Mouse (Mus musculus) gastrocnemius, adult 2 months (tissue): ENCODE measurements around the gene Mars2. TPM values are rescaled to one million over a fixed set of nuclear protein-coding genes. Genes with fewer than 3 reads are reported as not detected.

ENCODE experiments used
- DNase-seq: peaks from one replicate; pipeline ENCODE4 v3.0.0; 2022
- H3K27ac ChIP-seq: fragments of 200-600 bp; 2 replicates; pipeline ENCODE4 v1.8.1; 2022; ENCODE audit warnings: mild to moderate bottlenecking
- H3K4me3 ChIP-seq: fragments of 200-600 bp; 2 replicates; pipeline ENCODE4 v1.8.1; 2022; ENCODE audit warnings: mild to moderate bottlenecking, moderate library complexity
- CTCF ChIP-seq: fragments of 200-600 bp; IDR thresholded peaks from 2 replicates; pipeline ENCODE4 v1.8.1; 2022; ENCODE audit warnings: antibody characterized with exemption, mild to moderate bottlenecking, moderate library complexity
- intact Hi-C: fragments of 180-260 bp; cut with DNase I; formaldehyde crosslinking; loops from one replicate; pipeline ENCODE4 v1.15.1; 2025
- long read RNA-seq, 2 experiments: library from polyadenylated mRNA; stranded (forward); transcript quantifications; one replicate each; pipeline ENCODE4 v2.0.0; 2021
- total RNA-seq, 2 experiments: library from RNA; stranded (reverse); gene quantifications; 2 replicates each; pipeline ENCODE4 v1.2.3; 2021

Mars2 gene
- 1 to 10 TPM; 2.8 to 3.6 TPM for total RNA-seq
- long read RNA-seq, experiment 1, full-length matches to known transcripts: 11 of 11 reads
- long read RNA-seq, experiment 1, partial matches to known transcripts: 0 of 11 reads
- long read RNA-seq, experiment 1, other reads (novel, unspliced or antisense): 0 of 11 reads
- long read RNA-seq, experiment 2, full-length matches to known transcripts: 6 of 7 reads
- long read RNA-seq, experiment 2, partial matches to known transcripts: 0 of 7 reads
- long read RNA-seq, experiment 2, other reads (novel, unspliced or antisense): 1 of 7 reads

DNA sequence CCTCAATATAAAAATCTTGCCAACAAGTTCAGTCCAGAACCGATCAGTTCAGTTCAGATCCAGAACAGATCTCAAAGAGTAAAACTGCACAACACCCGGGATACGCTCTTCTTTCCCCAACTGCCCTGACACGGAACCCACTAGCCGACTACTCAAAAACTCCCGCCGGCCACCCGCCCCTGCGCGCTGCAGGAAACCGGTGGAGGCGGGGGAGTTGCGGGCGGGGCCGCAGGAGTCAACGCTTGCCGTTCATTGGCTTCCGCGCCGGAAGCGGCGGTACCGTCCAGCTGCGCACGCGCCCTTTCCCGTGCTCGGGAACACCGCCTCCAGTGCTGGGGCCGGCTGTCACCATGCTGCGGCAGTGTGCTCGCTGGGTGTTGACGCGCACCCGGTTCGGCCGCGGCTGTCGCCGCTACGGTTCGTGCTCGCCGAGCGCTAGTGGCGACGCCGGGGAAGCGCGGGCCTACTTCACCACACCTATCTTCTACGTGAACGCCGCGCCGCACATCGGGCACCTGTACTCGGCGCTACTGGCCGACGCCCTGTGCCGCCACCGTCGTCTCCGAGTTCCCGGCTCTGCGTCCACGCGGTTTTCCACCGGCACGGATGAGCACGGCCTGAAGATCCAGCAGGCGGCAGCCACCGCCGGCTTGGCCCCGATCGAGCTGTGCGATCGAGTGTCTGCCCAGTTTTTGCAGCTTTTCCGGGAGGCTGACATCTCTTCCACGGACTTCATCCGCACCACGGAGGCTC lies at the start of gene Mars2:
Gene Mars2, plus strand, starts transcription at position 288 of the 753 bp plus-strand sequence.
- TF ChIP-seq CTCF: peak; percentile 46
- intact Hi-C loops: loop anchor here (5.0 to 10.0 kb wide), 4 partner anchors 105 to 682 kb away; partner anchors contain the start of genes Boll, Mob4 and Pgap1
- peak; percentile 98 for DNase-seq

DNA sequence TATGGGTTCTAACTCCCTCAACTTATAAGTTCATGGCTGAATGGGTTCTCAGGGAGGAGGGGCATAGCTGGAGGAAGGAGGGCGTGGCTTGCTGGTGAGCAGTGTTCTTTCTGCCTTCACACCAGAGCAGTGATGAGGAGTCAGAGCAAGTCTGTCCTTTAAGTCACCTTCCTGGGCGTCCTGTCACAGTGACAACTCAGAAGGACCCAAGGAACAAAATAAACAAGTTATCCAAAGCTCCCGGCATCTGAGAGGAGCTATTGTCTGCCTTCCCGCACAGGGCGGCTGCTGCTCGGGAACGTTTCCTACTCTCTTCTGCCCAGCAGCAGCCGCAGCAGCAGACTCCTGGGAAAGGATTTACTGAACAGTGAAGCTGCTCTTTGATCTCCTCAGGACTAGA lies 45.0 kb upstream of the Mars2 start:
- intact Hi-C loops: no loop called here

More for the DNA sequence above, at the start of gene Mars2:
- Histone ChIP-seq H3K4me3 (peak within 1 kb of the TSS; percentile 80), H3K27ac (peak within 1 kb of the TSS; percentile 91)

GRCm38 (mm10) chr1:55192824-55193223 lies 44.2 kb upstream of the Mars2 start:
- no peak overlapping the region for H3K4me3 ChIP-seq
- DNase-seq: no peak
- TF ChIP-seq CTCF: peak; percentile 72
- H3K27ac ChIP-seq: peak overlapping the region; percentile 20; the same call in 1 of the 2 replicates
- intact Hi-C loops: no loop called here

More for the DNA sequence above, 45.0 kb upstream of the Mars2 start:
- H3K4me3 ChIP-seq: peak overlapping the region; percentile 24
- TF ChIP-seq CTCF: no peak
- H3K27ac ChIP-seq: no peak overlapping the region
- DNase-seq: no peak

- peak; percentile 53 for DNase-seq
- H3K4me3 ChIP-seq: no peak overlapping the region
- peak overlapping the region; percentile 20; the same call in 1 of the 2 replicates for H3K27ac ChIP-seq
- intact Hi-C loops: no loop called here
- TF ChIP-seq CTCF: no peak
Observed at GRCm38 (mm10) chr1:55193316-55193715, 43.7 kb upstream of the Mars2 start.

DNA sequence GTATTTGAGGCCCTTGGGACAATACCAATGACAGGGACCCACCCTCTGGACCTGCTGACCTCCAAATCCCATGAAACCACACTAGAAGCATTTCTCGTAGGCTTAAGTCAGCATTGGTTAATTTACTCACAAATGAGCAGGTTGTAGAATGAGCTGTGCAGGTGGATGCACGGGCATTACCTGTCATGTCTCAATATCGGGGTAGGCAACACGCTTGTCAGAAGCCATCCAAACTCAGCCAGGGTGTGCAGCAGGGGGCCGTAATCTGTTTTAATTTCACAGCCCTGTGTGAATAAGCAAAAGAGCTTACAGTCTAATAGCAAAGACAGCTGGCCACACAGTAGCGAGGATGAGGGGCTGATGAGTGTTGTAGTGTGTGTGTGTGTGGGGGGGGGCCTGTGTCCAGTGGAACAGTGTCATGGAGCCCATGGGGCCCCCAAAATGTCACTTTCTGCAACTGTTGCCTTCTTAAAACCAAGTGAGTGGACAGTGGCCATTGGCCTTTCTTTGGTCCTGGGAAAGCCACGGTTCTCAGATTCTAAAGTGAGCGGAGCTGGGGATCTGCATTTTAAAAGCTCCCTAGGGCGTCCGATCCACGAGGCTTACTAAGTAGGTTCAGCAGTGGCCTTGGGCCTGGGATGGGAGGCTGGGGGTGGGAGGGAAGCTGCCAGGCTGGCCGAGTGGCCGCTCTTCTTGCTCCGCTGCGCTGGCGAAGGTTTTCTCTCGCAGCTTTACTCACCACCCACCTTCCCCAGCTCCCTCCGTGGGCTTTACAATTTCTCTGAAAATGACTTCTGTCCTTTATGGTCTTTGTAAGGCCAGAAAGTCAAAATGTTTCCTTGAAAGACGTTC lies 42.7 kb upstream of the Mars2 start:
- no peak overlapping the region for H3K27ac ChIP-seq
- DNase-seq: no peak
- no peak overlapping the region for H3K4me3 ChIP-seq
- no peak for TF ChIP-seq CTCF
- intact Hi-C loops: no loop called here

DNA sequence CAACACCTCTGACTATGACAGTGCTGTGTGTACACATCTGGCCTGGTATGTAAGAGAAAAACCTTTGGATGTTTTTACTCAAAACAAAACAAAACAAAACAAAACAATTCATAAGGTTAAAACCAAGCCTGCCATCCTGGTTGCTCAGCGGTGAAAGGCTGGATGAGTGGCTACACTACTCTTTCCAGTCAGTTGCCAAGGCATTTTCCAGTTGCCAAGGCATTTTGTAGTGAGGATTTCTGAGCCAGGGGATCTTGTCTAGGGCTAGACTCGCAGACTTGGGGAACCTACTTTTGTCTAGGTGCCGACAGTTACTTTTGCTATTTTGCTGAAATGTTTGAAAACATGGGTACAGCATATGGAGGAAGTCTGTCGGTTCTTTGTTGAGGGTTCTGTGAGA lies 42.0 kb upstream of the Mars2 start:
- no peak for DNase-seq
- intact Hi-C loops: no loop called here
- no peak for TF ChIP-seq CTCF
- Histone ChIP-seq H3K27ac (no peak overlapping the region), H3K4me3 (no peak overlapping the region)

- intact Hi-C loops: no loop called here
- Histone ChIP-seq H3K4me3 (no peak overlapping the region), H3K27ac (peak overlapping the region; percentile 12; the same call in 1 of the 2 replicates)
Observed at GRCm38 (mm10) chr1:55196327-55197003, 40.5 kb upstream of the Mars2 start.

GRCm38 (mm10) chr1:55198719-55199118 lies 38.3 kb upstream of the Mars2 start:
- DNase-seq: no peak

More at GRCm38 (mm10) chr1:55196327-55197003, 40.5 kb upstream of the Mars2 start:
- no peak for TF ChIP-seq CTCF
- DNase-seq: no peak

DNA sequence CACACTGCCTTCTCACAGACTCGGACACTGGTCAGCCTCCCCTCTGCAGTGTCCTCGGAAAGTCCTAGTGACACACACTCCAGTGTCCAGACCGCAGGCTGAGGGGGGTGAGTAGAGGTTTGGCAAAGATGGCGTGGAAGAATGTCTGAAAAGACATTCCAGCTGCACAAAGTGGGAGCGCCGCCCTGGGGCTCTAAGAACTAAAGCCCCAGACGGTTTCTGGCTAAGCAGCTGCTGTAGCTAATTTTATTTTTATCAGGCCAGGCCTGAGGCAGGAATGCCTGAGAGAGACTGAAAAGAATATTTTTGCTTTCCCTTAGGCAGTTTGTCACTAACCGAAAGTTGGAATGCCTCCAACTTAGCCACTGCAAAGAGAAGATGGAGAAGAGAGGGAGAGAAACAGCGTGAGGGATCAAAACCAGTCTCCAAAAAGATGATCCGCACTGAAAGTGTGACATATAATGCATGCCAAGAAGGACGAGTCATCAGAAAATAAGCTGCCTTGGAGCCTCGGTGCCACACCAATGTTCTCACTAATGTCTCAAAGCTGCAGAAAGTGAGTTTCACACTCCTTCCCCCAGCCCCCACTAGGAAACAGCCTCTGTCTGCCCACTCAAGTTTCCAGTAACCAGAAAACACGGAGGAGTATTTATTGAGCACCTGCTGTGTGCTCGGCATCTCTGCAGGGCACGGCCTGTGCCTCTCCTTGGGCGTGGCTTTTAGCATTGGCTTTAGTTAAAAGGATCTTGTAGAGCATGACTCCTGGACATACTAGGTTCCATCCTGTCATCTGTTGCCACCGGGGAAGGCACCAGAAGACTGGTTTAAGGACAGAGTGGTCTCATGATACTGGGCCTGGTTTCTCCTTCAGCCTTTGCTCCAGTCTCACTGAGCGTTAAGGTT lies 34.9 kb upstream of the Mars2 start:
- Histone ChIP-seq H3K27ac (peak overlapping the region; percentile 80), H3K4me3 (peak overlapping the region; percentile 68)
- intact Hi-C loops: no loop called here
- no peak for TF ChIP-seq CTCF
- peak; percentile 64 for DNase-seq

More at GRCm38 (mm10) chr1:55198719-55199118, 38.3 kb upstream of the Mars2 start:
- TF ChIP-seq CTCF: no peak
- no peak overlapping the region for H3K27ac ChIP-seq
- intact Hi-C loops: no loop called here
- no peak overlapping the region for H3K4me3 ChIP-seq

GRCm38 (mm10) chr1:55205808-55206327 lies 31.1 kb upstream of the Mars2 start:
- DNase-seq: no peak
- no peak for TF ChIP-seq CTCF
- Histone ChIP-seq H3K4me3 (no peak overlapping the region), H3K27ac (no peak overlapping the region)
- intact Hi-C loops: no loop called here

- no peak overlapping the region for H3K4me3 ChIP-seq
- intact Hi-C loops: no loop called here
- TF ChIP-seq CTCF: no peak
- H3K27ac ChIP-seq: peak overlapping the region; percentile 12; the same call in 1 of the 2 replicates
- DNase-seq: no peak
Observed at GRCm38 (mm10) chr1:55207561-55207960, 29.4 kb upstream of the Mars2 start.
